Mouse (Mus musculus): ENCODE measurements around the gene Sugct. TPM values are rescaled to one million over a fixed set of nuclear protein-coding genes. Genes with fewer than 3 reads are reported as not detected.

Gene Sugct
- total RNA-seq, 2 experiments from 2014 or later: 1.5 to 2.5 TPM

Other genes with a start within 250 kb of the Sugct start
- gene Mplkip, start 361 bp downstream of the Sugct start, total RNA-seq (2021): 10 to 100 TPM; 18.4 to 19.5 TPM
- gene Cdk13, start 109.5 kb upstream of the Sugct start, total RNA-seq (2021): 10 to 100 TPM; 52.9 to 58.0 TPM
- gene Rala, start 248.7 kb upstream of the Sugct start, total RNA-seq (2021): 10 to 100 TPM; 86.1 to 87.7 TPM

Data from layer of hippocampus, postnatal 14 days (tissue).